Mouse (Mus musculus): ENCODE results near the gene Spns2.

Spns2 gene

DNA sequence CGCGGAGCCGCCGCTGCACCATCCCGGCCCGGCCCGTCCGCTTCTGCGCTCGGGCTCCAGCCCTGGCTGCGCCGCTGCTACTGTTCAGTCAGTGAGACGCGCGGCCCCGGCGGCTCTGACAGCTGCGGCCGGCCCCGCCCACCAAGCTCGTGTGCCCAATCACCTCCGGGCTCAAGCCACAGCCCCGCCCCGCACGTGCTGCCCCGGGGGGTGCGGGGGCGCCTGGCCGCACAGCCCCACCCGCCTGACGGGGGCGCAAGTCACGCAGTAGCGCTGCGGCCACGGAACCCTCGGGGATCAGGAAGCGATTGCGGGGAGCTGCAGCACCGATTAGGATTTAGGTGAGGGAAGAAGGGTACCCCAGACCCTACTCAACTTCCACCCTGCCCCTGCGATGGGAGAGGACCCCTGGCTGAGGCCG is at the start of gene Spns2:
Gene Spns2, minus strand, starts transcription at position 24 of the 421 bp plus-strand sequence.
- DNase-seq (ENCODE audit: low spot score) = peak; percentile 84

DNA sequence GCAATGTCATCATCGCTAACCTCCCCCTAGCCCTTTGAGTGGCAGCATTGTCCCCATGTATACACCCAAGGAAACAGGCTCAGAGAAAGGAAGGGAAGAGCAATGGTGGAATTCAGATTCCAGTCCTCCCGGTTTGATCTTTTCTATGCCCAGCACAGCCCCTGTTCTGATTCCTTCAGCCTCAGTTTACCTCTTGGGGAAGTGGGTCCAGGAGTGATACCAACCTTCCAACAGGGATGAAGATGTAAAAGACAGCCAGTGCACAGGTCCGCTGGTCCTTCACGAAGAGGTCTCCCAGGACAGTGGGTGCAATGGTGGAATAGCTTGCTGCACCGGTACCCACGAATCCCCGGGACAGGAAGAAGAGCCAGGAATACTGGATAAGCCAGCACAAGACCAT is 49.1 kb upstream of the Spns2 start:
- no peak for DNase-seq (ENCODE audit: low spot score)

GRCm38 (mm10) chr11:72538037-72538755 is 48.5 kb upstream of the Spns2 start:
- DNase-seq (ENCODE audit: low spot score) = no peak

DNA sequence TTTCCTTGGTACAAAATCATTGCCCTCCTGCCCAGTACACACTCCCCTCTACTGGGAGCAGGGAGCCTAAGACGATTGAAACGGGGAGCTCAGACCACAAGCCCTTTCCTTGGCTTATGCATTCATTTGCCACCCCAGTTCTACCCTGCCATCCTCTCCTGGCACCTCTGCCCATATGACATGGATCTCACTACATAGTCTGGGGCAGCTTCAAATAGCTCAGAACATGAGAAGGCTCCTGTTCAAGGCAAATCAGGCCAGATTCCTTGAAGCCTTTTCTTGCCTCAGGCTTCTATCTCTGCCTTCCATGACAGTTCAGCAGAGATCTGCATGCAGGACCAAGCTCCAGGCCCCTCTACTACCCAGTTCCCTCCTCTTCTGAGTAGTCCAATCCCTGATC is 47.8 kb upstream of the Spns2 start:
- DNase-seq (ENCODE audit: low spot score) = no peak

DNA sequence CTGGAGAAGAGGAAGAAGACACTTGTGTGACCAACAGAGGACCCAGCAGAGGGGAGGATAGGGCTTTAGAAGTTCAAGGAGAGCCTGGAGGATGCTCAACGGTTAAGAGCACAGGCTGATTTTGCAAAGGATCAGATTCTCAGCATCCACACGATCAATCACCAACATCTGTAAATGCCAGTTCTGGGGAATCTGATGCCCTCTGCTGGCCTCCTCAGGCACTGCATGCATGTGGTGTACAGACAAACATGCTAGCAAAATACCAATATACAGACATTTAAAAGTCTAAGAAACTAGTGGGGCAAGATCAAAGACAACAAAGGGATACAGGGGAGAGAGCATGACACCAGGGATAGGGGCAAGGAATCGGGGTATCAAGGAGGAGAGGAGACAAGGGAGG is 45.8 kb upstream of the Spns2 start:
- no peak for DNase-seq (ENCODE audit: low spot score)

GRCm38 (mm10) chr11:72532890-72533289 is 43.2 kb upstream of the Spns2 start:
- DNase-seq (ENCODE audit: low spot score) = no peak

- DNase-seq (ENCODE audit: low spot score) = no peak
These were observed 41.9 kb upstream of the Spns2 start for GRCm38 (mm10) chr11:72531632-72532031.

DNA sequence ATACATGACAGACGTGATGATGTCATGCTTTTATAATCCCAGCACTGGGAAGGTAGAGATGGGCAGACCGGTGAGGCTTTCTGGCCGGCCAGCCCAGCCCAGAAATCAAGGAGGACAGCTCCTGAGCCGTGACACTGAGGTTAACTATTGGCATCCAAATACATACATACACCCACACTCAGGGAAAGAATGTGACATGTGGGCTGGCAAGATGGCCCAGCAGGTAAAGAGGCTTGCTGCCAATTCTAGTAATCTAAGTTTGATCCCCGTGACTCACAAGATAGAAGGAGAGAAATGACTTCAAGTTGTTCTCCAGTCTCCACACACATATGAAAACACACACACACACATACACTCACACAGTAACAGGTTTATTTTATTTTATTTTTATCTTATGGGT is 41.4 kb upstream of the Spns2 start:
- DNase-seq (ENCODE audit: low spot score) = no peak

- no peak for DNase-seq (ENCODE audit: low spot score)
These were observed 36.5 kb upstream of the Spns2 start for GRCm38 (mm10) chr11:72526190-72526589.

- no peak for DNase-seq (ENCODE audit: low spot score)
These were observed 34.0 kb upstream of the Spns2 start for GRCm38 (mm10) chr11:72523711-72524110.

DNA sequence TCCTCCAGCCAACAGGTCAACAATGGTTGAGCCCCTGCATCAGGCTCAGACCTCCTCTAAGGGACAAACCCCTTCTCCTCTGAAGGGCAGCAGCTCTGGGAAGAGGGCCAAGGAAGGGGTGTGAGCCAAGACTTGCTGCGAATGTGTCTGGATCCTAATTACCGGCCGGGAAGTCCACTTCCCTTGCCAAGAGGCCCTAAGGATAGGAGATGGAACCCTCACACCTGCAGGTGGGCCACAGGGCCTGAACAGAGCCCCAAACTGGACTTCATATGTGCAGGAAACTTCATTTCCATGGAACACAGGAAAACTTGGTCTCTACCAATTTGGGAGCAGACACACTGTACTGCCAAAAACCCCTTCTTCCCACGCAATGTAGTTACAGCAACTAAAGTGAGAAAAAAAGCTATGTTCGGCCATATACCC is 32.9 kb upstream of the Spns2 start:
- DNase-seq (ENCODE audit: low spot score) = no peak

DNA sequence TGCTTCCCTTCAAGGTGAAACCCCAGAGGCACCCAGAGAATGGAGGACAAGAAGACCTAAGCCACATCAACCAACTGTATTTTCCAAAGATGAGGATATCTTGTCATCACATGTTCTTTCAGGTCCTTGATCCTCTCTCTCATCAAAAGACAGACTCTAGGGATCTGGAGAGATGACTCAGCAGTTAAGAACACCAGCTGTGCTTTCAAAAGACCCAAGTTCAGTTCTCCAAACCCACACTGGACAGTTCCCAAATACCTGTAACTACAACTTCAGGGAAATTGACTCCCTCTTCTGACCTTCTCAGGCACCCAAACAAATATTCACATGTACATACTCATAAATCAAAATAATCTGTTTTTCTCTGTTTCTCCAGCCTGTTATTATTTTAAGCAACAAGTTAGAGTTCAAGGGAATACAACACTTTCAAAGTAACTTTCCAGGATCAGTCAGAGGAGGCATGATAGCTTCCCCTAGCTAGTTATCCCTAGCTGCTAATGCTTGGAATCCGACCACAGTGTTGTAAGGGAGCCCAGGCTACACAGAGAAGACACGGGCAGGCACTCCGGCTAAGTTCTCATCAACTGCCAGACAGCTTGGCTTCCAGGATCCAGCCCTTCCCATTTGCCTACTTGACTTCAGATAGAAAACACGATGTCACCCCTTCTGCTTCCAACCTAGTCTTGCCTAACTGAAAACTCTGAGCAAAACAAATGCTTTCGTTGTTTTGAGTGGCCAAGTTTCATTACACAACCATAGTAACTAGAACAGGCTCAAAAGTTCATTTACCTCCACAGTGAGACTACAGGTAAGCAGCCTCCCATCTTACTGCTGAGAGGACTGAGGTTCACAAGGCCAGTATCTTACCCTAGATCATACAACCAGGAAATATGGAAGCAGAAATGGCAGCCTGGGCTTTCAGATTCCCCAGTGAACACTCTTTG is 32.2 kb upstream of the Spns2 start:
- no peak for DNase-seq (ENCODE audit: low spot score)

- DNase-seq (ENCODE audit: low spot score) = no peak
These were observed 30.2 kb upstream of the Spns2 start for GRCm38 (mm10) chr11:72519895-72520294.

DNA sequence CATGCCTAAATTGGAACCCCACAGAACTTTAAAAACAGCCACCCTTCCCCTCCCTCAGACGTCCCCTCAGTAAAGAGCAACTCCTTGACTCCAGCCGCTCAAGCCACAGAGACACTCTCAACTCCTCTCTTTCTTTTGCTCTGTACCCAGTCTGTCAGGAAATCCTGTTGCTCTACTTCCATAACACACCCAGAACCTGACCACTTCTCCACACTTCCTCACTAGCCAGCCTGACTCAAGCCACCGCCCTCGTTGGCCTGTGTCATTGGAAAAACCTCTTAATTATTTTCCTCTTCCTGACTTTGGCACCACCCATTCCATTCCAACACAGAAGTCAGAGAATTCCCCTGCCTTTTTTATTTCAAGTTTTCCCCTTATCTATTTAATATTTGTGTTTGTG is 29.5 kb upstream of the Spns2 start:
- DNase-seq (ENCODE audit: low spot score) = no peak

DNA sequence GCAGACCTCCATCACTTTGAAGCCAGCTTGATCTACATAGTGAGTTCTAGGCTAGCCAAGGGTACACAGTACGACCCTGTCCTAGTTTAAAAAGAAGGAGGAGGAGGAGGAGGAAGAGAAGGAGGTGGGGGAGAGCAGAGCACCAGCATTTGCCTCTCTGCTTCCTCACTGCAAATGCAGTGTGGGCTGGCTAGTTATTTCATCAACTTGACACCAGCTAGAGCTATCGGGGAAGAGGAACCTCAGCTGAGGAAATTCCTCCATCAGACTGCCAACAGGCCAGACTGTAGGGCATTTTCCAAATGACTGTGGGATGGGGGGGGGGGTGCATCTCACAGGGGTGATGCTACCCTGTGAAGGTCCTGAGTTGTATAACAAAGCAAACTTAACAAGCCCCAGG is 28.7 kb upstream of the Spns2 start:
- DNase-seq (ENCODE audit: low spot score) = no peak

DNA sequence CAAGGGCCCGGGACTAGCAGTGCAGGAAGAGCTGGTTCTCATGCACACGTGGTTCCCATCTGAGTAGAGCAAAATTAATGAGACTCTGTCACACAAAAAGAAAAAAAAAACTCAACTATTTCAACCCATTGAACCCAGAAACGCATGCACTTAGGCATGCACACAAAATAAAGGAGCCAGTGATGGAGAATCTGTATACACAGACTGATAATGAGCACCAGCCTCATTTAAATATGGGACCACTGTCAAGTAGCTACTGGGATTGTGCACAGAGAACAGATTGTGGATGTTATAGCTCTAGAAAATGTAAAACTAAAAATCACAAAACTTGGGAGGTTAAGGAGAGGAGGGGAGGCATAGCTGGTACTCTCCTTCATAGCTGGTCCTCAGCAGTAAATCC is 25.3 kb upstream of the Spns2 start:
- no peak for DNase-seq (ENCODE audit: low spot score)

DNA sequence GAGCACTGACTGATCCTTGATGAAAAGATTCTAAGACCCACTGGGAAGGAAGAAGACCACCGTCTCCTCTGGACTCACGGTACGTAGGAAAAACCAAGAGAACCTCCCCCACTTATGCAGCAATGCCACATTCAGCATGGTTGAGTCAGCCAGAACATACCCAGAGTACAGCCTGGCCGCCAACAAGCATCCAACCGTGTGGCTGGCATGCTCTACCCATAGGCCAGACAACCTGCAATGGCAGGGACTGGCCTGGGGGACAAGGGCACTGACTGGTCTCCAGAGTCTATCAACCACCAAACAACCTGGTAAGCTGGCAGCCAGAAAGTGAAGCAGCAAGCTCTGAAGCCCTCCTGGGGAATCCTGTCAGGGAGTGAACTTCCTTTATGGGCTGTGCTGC is 18.9 kb upstream of the Spns2 start:
- no peak for DNase-seq (ENCODE audit: low spot score)

DNA sequence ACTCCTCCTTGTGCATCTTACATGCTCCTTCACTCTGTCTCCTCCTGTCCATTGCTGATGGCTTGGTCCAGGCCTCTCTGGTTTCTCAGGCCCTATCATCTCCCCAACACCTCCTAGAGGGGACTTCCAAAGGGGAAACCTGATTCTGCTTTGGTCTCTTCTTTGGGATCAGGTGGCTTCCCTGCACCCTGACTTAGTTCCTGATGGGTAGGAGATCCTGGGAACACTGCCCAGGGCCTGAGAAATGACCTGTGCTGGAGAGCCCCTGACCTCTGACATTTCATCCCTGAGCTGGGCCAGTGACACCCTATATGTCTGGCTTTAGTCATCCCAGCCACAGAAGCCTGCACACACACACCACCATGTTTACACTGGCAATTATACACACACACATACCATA is 17.9 kb upstream of the Spns2 start:
- no peak for DNase-seq (ENCODE audit: low spot score)

DNA sequence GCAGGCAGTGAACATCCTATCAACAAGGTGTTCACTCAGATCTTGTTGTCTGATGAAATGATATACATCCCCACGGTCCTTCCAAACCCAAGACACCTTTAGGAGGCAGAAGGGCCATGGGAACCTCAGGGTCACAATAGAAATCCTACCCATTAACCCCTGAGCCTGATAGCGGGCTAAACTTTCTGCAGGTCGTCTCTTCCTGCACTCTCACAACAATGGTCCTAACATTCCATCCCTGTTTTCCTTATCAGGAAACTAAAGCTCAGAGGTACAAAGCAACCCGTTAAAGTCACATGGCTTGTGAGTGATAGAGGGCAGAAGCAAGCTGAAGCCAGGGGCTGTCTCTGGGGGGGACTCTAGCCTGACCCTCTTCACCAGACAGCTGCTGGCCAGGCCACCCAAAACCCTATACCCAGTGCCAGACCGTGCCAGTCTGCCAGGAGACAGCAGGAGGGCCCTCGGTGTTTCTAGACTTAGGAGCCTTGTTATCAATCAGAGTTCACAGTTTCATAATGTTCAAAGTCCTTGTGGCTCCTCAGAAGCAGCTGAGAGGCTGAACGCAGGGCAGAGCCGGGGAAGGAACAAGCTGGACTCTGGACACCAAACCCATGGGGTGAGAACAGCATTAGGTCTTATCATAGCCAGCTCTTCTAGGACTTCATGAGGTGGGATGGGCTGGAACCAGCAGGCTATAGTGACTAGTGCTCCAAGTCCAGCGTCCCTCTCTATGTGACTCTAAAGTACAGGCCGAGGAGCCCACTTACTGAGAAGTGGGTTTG is 14.5 kb upstream of the Spns2 start:
- no peak for DNase-seq (ENCODE audit: low spot score)

- no peak for DNase-seq (ENCODE audit: low spot score)
These were observed 13.8 kb upstream of the Spns2 start for GRCm38 (mm10) chr11:72503501-72503921.

- no peak for DNase-seq (ENCODE audit: low spot score)
These were observed 12.5 kb upstream of the Spns2 start for GRCm38 (mm10) chr11:72502236-72502635.

- DNase-seq (ENCODE audit: low spot score) = no peak
These were observed 11.8 kb upstream of the Spns2 start for GRCm38 (mm10) chr11:72501426-72502002.

Measured in layer of hippocampus, adult 9-10 months (tissue).